Mouse (Mus musculus) liver, embryonic 11.5 days (tissue): Measurements from ENCODE around the gene Olfr1349. TPM values are rescaled to one million over a fixed set of nuclear protein-coding genes. Genes with fewer than 3 reads are reported as not detected.

ENCODE experiments used
- ATAC-seq: fragments of 200-750 bp; cut with Nextera tagmentation; replicated peaks from 2 replicates; pipeline ENCODE4 v1.8.0; 2017; ENCODE audit warnings: moderate number of reproducible peaks, mild to moderate bottlenecking, moderate TSS enrichment, moderate library complexity; ENCODE audit not compliant: low FRiP score
- DNase-seq: peaks from one replicate; pipeline ENCODE4 v3.0.0-alpha.2; 2017; ENCODE audit warnings: low spot score
- H3K27ac ChIP-seq: fragments of 300-500 bp; sonication (generic); 2 replicates; pipeline ENCODE4 v1.5.1; 2014; ENCODE audit warnings: mild to moderate bottlenecking, low read depth, low read length, control low read depth
- H3K27me3 ChIP-seq: fragments of 300-500 bp; sonication (generic); replicated peaks from 2 replicates; pipeline ENCODE4 v1.6.1; 2014; ENCODE audit warnings: low read length, mixed read lengths; ENCODE audit not compliant: control insufficient read depth, insufficient read depth
- H3K36me3 ChIP-seq: fragments of 300-500 bp; sonication (generic); 2 replicates; pipeline ENCODE4 v1.6.1; 2014; ENCODE audit warnings: mild to moderate bottlenecking, low read length, moderate library complexity, mixed read lengths; ENCODE audit not compliant: control insufficient read depth, insufficient read depth
- H3K4me1 ChIP-seq: fragments of 300-500 bp; sonication (generic); replicated peaks from 2 replicates; pipeline ENCODE4 v1.6.1; 2014; ENCODE audit warnings: low read length, mixed read lengths; ENCODE audit not compliant: control insufficient read depth, insufficient read depth
- H3K4me2 ChIP-seq: fragments of 300-500 bp; sonication (generic); 2 replicates; pipeline ENCODE4 v1.6.1; 2014; ENCODE audit warnings: mild to moderate bottlenecking, control low read depth, moderate library complexity
- H3K4me3 ChIP-seq: fragments of 300-500 bp; sonication (generic); 2 replicates; pipeline ENCODE4 v1.5.1; 2014; ENCODE audit warnings: low read depth, low read length, control low read depth
- H3K9ac ChIP-seq: fragments of 300-500 bp; sonication (generic); 2 replicates; pipeline ENCODE4 v1.6.1; 2014; ENCODE audit warnings: low read depth, low read length, control low read depth
- H3K9me3 ChIP-seq: fragments of 300-500 bp; sonication (generic); 2 replicates; pipeline ENCODE4 v1.6.1; 2016; ENCODE audit warnings: low read length, inconsistent platforms, mixed read lengths; ENCODE audit not compliant: control insufficient read depth
- polyA plus RNA-seq: library from polyadenylated mRNA; unstranded; fragments of >200 nt; fragmentation: Nextera tagmentation; extraction: Ambion mirVana; gene quantifications from 2 replicates; pipeline ENCODE4 v1.2.1, GENCODE M21; 2014

Olfr1349 gene
- polyA plus RNA-seq, 1 experiment from 2014 or later: not detected

DNA sequence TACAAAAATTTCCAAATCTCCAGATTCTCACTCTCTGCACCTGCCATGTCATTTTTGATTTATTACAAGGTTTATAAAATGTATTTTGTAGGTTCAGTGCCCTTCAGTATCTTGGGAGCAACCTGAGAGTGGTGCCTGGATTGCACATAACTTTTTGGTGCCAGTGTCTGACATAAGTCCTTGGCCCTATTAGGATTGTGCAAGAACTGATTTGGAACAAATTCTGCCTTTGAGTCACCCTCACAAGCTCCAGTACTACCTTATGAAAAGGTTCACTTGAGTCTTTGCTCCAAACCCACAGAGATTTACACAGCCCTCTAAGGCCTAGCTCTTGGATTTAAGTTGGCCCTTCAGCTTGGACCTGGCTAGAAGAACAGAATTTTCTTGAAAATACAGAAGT, 55.8 kb downstream of the Olfr1349 start, which contains the start of gene Olfr1346:
TSS of gene Olfr1346 (plus strand) at position 151 of the 400 bp plus-strand sequence.
- no peaks in the 10 kb centered on the region for H3K4me1 ChIP-seq
- DNase-seq (no peak), ATAC-seq (no peak)
- H3K27me3 ChIP-seq: no peaks in the 10 kb centered on the region
- no peaks in the 10 kb centered on the region for H3K36me3 ChIP-seq
- no peak within 1 kb of the TSS for H3K4me3 ChIP-seq
- no peak within 1 kb of the TSS for H3K9ac ChIP-seq
- no peak within 1 kb of the TSS for H3K4me2 ChIP-seq
- no peak within 1 kb of the TSS for H3K27ac ChIP-seq
- no peaks in the 10 kb centered on the region for H3K9me3 ChIP-seq

Other genes with a start within 250 kb of the Olfr1349 start
- gene Zfp667, start 236.4 kb downstream of the Olfr1349 start, polyA plus RNA-seq: 9.9 and 10.3 TPM in 2 replicates
- 3.8 and 4.6 TPM in 2 replicates for gene Zfp583, start 191.7 kb downstream of the Olfr1349 start, polyA plus RNA-seq
- gene Gm3854, start 179.2 kb downstream of the Olfr1349 start, polyA plus RNA-seq: 1.3 and 1.5 TPM in 2 replicates
- 1.3 and 2.1 TPM in 2 replicates for gene Zfp78, start 159.7 kb downstream of the Olfr1349 start, polyA plus RNA-seq
- 4.7 and 5.8 TPM in 2 replicates for gene Zfp28, start 139.7 kb downstream of the Olfr1349 start, polyA plus RNA-seq
- 0.27 TPM in 1 of 2 replicates, not detected in the other for gene Smim17, start 124.2 kb downstream of the Olfr1349 start, polyA plus RNA-seq
- not detected in 2 replicates for gene Gm20715, start 112.7 kb downstream of the Olfr1349 start, polyA plus RNA-seq
- 0.08 TPM in 1 of 2 replicates, not detected in the other for gene Olfr1344, start 84.3 kb downstream of the Olfr1349 start, polyA plus RNA-seq
- gene Olfr1336, start 66.8 kb downstream of the Olfr1349 start, polyA plus RNA-seq: not detected in 2 replicates
- not detected in 2 replicates for gene Olfr1346, start 55.8 kb downstream of the Olfr1349 start, polyA plus RNA-seq
- gene Olfr5, start 36.0 kb downstream of the Olfr1349 start, polyA plus RNA-seq: not detected in 2 replicates
- not detected in 2 replicates for gene Olfr1347, start 23.2 kb downstream of the Olfr1349 start, polyA plus RNA-seq
- not detected in 2 replicates for gene Olfr1348, start 14.2 kb downstream of the Olfr1349 start, polyA plus RNA-seq
- not detected in 2 replicates for gene Olfr1350, start 41.9 kb upstream of the Olfr1349 start, polyA plus RNA-seq
- gene Zim1, start 173.5 kb upstream of the Olfr1349 start, polyA plus RNA-seq: 6.8 and 8.3 TPM in 2 replicates
- gene Peg3, start 207.5 kb upstream of the Olfr1349 start, polyA plus RNA-seq: 181 and 193 TPM in 2 replicates
- gene Usp29, start 207.6 kb upstream of the Olfr1349 start, polyA plus RNA-seq: 9.9 and 10.4 TPM in 2 replicates